8 mouse cellular contexts compared by ENCODE assay signal in genomic region chr4:140610841-140611609, GRCm38 (mm10). TPM values are rescaled to one million over a fixed set of nuclear protein-coding genes. Genes with fewer than 3 reads are reported as not detected.
DNase-seq lines count a peak whose midpoint lies in the region; ATAC-seq lines count a peak whose summit lies in the region.

No protein-coding gene starts in this region.

- 0 out of 2 replicates have a peak overlapping the region, but pooled peaks have one; percentile 6 for H3K4me3 ChIP-seq in kidney, embryonic 15.5 days (replicated peaks)

- intact Hi-C loops in heart, postnatal 10 days (cut with DNase I): no loop called here

- H3K4me2 ChIP-seq in kidney, embryonic 15.5 days: peak overlapping the region; percentile 36

- H3K27me3 ChIP-seq in kidney, embryonic 15.5 days: no peaks in the 10 kb centered on the region

- no peaks in the 10 kb centered on the region for H3K9me3 ChIP-seq in kidney, embryonic 15.5 days (replicated peaks)

- WGBS in kidney, embryonic 15.5 days: 18% methylated on average over 12 of the region's 12 CpGs

- peak overlapping the region; percentile 92 for H3K27ac ChIP-seq in kidney, embryonic 15.5 days

- H3K4me1 ChIP-seq in kidney, embryonic 15.5 days: peaks cover 55% of the 10 kb centered on the region

- H3K36me3 ChIP-seq in kidney, embryonic 15.5 days: peaks cover 44% of the 10 kb centered on the region

- DNase-seq in kidney, adult 18-20 months: no peak
- DNase-seq in embryo, embryonic 10 days (ENCODE audit: low spot score): peak; percentile 59
- DNase-seq in heart, postnatal 10 days: peak; percentile 45 to 58
- DNase-seq in lung, postnatal 4 days: peak; percentile 36 to 82
- no peak for DNase-seq in layer of hippocampus, postnatal 25 days (ENCODE audit: extremely low spot score in 1 of 2, low spot score in 1 of 2)
- DNase-seq in ovary, postnatal 14 days (ENCODE audit: low spot score): no peak
- no peak for DNase-seq in frontal cortex, postnatal 10 days (ENCODE audit: low spot score in 2 of 2)

- H3K9ac ChIP-seq in kidney, embryonic 15.5 days: no peak overlapping the region

- peak; percentile 54 for ATAC-seq in kidney, embryonic 15.5 days (replicated peaks; ENCODE audit: low FRiP score)

RNA-seq across cellular contexts. Expression of gene Arhgef10l, which starts 54.8 kb away (rescaled TPM):
- polyA plus RNA-seq in kidney, embryonic 15.5 days (2015; fragmentation: Nextera tagmentation; extraction: Ambion mirVana): 20.3 and 20.7 TPM in 2 replicates
- 10 to 100 TPM; 55.4 to 68.4 TPM for total RNA-seq in heart, postnatal 10 days (2021)
- total RNA-seq in layer of hippocampus, postnatal 25 days (2021): 10 to 100 TPM; 43.4 to 46.6 TPM

Comparison
In these comparisons a context has a peak if more than half of its experiments do, and no peak if none do; other contexts are left out.
1. DNase-seq: peak in embryo, embryonic 10 days (single experiment), heart, postnatal 10 days (2 of 2) and lung, postnatal 4 days (2 of 2); none in kidney, adult 18-20 months (single experiment), layer of hippocampus, postnatal 25 days (0 of 2), ovary, postnatal 14 days (single experiment) and frontal cortex, postnatal 10 days (0 of 2).